Mouse (Mus musculus) megakaryocyte, embryonic 14.5 days (primary cell): ENCODE results near the gene Ndufb5.

Experiments
- FLI1 ChIP-seq: IDR thresholded peaks from 2 replicates; pipeline ENCODE4 v1.6.1; 2012; ENCODE audit warnings: low read length, inconsistent platforms, mixed read lengths
- GATA1 ChIP-seq: IDR thresholded peaks from 3 replicates; pipeline ENCODE4 v1.6.1; 2012; ENCODE audit warnings: mixed read lengths, low read length, inconsistent platforms, borderline replicate concordance

GRCm38 (mm10) chr3:32762962-32763361 is 26.2 kb downstream of the Ndufb5 start:
- TF ChIP-seq GATA1 (no peak), FLI1 (no peak)
